Mouse (Mus musculus) liver, adult 2 months (tissue): Measurements from ENCODE around the gene Fam50b.

ENCODE experiments used
- CTCF ChIP-seq: fragments of 200-500 bp; IDR thresholded peaks from 2 replicates; pipeline ENCODE4 v1.5.1; 2011; ENCODE audit warnings: low read depth, low read length, control low read depth
- POLR2A ChIP-seq: fragments of 200-500 bp; IDR thresholded peaks from 2 replicates; pipeline ENCODE4 v1.6.1; 2011; ENCODE audit warnings: low read length, control low read depth; ENCODE audit not compliant: insufficient read depth; ENCODE audit errors: extremely low read depth

DNA sequence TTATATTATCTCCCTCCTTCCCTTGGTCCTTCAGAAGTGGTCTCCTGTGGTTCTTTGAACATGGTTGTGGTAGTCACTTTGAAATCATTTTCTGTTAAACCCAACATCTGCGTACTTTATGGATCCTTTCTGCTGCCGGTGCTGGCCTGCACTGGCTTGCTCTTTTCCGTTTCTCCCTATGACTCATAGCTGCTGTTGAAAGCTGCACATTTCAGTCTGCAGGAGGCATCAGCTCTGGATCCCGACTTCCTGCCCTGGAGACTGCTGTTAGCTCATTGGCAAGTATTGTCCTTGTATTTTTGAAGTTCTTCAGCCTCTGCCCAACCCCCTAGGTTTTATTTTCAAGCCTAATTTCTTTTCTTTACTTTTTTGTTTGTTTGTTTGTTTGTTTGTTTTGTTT, 31.9 kb downstream of the Fam50b start:
- TF ChIP-seq CTCF: no peak
- TF ChIP-seq POLR2A: no peak
